Mouse (Mus musculus): Measurements from ENCODE around the gene C3ar1.

Gene C3ar1

DNA sequence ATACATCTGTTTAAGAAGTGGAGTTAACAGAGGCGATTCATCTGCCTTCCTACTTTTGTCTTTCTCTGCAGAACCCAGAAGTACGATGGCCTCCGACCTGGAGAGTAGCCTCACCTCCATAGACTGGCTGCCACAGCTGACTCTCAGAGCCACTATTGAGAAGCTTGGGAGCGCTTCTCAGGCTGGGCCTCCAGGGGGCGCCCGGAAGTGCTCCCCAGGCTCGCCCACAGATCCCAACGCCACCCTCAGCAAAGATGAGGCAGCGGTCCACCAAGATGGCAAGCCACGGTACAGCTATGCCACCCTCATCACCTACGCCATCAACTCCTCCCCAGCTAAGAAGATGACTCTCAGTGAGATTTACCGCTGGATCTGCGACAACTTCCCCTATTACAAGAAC, 27.9 kb downstream of the C3ar1 start:
- in situ Hi-C loops (cut with MboI, MseI), result loop anchor here (10.0 kb wide), 3 partner anchors 47 to 1907 kb away; partner anchors contain the start of genes Necap1 and Ptpn6

DNA sequence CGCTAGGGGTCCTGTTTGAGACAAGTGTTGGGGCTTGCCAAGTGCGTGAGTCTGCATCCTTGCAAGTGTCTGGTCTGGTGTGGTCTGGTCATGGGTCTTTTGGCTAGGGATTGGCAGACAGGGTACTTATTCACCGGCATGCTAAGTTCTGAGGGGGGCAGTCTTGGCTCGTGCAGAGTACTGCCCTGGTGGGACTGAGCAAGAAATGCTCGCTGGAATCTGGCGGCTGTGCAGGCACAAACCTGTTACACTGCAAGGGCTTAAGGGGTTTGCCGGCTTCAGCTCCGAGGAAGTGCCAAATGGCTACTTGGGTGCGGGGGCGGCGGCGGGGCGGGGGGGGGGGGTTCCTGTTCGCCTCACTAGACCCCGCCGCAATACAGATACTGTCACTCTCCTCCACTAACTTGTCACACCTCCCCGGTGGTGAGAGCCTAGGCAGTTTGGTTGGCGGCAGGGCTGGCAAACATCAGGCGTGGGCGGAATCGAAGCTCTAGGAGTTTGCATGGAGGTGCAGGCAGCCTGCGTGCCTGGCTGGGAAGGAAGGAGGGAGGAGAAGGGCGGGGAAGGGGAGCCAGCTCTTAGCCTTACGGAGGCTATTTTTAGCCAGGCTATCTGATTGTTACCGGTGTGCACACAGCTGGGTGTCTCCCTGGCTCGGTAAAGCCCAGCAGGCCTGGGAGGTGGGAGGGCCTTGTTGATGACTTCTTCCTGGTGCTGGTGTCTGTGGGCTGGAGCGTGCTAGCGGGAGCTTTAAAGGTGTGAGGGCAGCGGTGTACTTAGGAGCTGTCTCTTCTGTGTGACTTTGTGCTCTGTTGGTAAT, 29.8 kb downstream of the C3ar1 start:
- in situ Hi-C loops (cut with MboI, MseI), result loop anchor here (10.0 kb wide), 3 partner anchors 49 to 1909 kb away; partner anchors contain the start of genes Necap1 and Ptpn6

DNA sequence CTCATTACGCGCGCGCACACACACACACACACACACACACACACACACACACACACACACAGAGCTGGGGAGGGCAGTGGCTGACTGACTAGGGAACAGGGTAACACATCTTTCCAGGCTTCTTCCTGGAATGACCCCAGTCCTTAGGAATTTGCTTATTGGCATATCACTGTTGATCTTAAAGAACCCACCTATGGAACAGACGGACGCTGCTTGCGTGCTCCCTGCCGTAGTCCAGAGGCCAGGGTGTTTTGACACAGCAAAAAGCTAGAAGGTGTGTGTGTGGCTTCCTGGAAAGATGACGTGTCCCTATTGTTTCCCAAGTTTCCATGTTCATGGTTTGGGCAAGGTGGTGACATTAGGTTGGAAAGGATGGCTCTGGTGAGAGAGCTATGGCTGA, 30.8 kb downstream of the C3ar1 start:
- in situ Hi-C loops (cut with MboI, MseI), result loop anchor here (10.0 kb wide), 3 partner anchors 50 to 1910 kb away; partner anchors contain the start of genes Necap1 and Ptpn6

DNA sequence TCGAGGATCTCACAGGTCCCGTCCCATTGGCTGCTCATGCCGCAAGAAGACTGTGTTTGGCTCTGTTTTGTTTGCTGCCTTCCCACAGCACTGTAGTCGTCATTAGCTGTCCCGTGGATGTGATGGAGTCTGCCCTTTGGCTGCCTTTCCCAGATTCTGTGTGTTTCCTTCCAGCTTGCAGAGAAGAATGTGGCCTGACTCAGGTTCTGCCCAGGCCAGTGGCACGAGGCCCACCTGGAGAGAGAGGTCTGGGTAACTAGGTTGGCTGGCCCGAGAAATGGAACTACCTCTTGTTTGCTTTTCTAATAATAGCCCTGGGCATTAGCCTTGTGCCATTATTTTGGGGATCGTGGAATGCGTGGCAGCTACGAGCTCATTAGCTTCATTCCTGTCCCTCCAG, 31.9 kb downstream of the C3ar1 start:
- in situ Hi-C loops (cut with MboI, MseI), result loop anchor here (10.0 kb wide), 3 partner anchors 51 to 1911 kb away; partner anchors contain the start of genes Necap1 and Ptpn6

DNA sequence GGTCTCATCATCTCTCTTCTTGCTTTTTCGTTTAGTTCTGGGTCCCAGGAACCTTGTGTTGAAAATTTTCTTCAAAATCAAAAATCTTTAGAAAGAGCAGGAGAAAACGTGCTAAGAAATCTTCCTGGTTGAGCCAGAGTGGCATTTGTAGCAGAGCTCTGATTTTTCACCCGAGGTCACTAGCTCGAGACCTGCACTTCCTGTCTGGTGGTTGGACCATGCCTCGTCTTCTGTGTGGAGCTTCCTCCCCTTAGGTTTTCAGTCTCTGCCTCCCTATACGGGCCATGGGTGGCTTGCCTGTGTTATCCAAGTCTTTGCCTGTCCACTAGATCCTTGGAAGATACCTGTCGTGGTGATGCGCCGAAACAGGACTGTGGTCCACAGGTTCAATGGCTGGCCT, 34.1 kb downstream of the C3ar1 start:
- in situ Hi-C loops (cut with MboI, MseI), result loop anchor here (10.0 kb wide), 3 partner anchors 53 to 1913 kb away; partner anchors contain the start of genes Necap1 and Ptpn6

DNA sequence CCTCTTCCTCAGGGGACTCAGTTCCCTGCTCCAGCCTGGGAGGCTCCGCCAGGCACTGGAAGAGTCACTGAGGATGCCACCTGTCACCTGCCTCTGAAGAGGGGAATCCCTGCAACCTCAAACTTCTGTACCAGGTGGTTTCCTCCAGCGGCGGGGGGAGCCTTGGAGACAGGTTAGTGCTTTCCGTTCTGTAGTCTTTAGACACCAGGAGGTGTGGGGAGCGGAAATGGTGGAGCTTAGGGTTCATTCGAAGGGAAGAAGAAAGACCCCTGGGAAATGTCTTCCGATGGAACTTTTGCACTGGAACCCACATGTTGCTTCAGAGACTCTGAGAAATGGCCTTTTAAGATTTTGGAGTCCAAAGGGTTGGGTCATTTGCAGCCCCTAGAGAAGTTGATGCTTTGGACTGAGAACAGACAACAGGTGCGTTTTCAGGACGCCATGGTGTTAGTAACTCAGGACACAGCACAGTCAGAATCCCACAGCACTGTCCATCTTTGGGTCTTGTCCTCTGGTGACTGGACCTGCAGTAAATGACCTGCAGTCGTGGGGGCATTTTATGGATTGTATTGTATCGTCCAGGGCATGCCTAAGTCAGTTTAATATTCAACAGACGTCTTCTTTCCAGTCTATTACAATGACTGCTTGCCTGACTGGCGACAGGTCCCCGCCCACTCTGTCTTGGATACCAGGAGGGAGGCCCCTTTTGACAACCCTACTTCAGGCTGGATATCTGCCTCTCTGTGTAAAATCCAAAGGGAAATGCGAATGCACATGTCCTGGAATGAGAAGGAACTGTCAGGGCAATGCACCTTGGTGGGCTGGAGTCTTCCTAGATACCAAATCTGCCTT, 34.9 kb downstream of the C3ar1 start:
- in situ Hi-C loops (cut with MboI, MseI), result loop anchor here (10.0 kb wide), 3 partner anchors 54 to 1914 kb away; partner anchors contain the start of genes Necap1 and Ptpn6

DNA sequence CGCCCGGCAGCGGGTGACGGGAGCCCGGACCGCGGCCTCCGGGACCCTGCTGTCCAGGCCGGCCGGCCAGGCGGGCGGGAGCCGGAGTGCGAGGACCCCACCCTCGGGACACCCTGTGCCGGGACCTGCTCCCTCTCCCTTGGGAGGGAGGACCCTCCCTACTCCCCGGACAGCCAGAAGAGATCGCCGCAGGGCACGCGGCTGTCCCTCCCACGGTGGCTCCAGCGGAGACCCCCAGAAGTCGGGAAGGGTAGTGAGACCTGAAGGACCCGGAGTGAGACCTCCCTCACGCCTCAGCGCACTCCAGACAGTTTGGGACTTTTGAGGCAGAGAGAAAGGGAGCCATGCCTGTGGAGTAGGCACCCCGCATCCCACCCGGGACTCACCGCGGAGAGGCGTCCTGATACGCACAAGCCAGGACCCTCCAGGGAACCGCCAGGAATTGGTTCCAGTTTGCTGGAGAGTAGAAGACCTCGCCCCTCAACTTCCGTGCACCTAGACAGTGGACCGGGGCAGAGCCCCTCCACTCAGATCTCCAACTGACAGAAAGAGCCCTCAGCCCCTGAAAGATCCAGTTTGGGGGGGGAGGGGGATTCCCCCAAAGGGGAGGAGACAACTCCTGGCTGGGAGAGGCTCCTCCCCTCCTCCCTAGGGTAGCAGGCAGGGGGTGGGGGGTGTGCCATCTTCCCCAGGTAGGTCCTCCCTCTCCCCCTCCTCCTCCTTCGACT, 35.7 kb downstream of the C3ar1 start:
- in situ Hi-C loops (cut with MboI, MseI), result loop anchor here (10.0 kb wide), 3 partner anchors 55 to 1915 kb away; partner anchors contain the start of genes Necap1 and Ptpn6

DNA sequence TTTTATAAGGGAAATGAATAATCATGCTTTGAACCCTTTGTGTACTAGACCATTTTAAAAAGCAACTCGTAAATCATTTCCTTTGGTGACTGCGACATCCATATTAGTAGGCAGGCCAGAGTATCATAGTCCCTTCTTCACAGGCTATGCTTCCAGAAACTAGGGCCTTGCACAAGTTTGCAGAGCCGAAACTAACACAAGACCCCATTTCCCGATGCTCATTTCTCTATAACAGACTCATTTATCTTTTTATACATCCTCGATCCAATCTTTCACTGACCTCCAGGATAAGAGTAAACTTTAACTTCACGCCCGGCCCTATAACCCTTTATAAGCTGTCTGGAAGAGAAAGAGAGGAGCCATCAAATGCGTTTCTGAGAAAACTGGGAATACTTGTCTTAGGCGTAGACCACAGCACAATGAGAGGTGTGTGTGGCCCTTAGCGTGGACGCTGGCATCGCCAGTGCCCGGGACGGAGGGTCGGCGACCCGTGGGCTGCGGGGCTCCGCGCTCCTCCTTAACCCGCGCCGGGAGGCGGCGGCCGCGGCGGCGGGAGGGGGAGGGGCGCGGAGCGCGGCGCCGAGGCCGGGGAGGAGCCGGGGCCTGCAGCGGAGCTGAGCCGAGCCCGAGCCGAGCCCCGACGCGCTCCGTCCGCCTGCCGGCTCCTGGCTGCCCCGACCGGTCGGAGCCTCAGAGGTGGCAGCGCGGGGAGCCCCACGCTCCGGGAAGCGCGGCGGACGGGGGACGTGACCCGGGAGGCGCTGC, 36.5 kb downstream of the C3ar1 start, which contains the start of gene Foxj2:
Gene Foxj2, plus strand, starts transcription at position 609 of the 765 bp plus-strand sequence.
- in situ Hi-C loops (cut with MboI, MseI), result loop anchor here (10.0 kb wide), 3 partner anchors 55 to 1915 kb away; partner anchors contain the start of genes Necap1 and Ptpn6

DNA sequence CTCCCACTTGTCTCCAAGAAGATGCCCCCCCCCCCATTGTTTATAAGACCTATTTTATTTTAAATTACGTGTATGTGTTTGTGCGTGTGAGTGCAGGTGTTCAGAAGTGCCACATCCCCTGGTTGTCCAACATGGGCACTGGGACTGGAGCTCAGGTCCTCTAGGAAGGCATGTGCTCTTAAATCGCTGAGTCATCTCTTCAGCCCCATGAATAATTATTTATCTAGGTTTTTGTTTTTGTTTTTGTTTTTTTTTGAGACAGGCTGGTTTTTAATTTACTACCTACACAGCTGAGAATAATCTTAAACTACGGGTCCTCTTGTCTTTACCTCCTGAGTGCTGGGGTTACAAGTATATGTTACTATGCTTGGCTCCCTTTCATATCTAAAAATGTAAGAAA, 42.3 kb downstream of the C3ar1 start:
- in situ Hi-C loops (cut with MboI, MseI), result no loop called here

DNA sequence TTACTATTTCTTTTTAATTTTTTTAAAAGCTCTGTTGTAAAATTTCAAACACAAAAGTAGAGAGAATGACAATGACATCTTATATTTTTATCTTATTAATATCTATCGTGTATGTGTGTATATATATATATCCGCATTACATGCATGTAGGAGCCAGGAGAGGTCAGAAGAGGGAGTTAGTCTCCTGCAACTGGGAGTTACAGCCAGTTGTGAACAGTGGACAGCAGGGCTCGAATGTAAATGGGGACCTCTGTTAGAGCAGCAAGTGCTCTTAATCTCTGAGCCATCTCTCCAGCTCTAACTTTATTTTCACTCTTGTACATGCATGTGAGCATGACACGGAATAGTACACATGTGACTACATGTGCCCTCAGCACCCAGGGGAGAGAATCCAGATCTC, 43.2 kb downstream of the C3ar1 start:
- in situ Hi-C loops (cut with MboI, MseI), result no loop called here

DNA sequence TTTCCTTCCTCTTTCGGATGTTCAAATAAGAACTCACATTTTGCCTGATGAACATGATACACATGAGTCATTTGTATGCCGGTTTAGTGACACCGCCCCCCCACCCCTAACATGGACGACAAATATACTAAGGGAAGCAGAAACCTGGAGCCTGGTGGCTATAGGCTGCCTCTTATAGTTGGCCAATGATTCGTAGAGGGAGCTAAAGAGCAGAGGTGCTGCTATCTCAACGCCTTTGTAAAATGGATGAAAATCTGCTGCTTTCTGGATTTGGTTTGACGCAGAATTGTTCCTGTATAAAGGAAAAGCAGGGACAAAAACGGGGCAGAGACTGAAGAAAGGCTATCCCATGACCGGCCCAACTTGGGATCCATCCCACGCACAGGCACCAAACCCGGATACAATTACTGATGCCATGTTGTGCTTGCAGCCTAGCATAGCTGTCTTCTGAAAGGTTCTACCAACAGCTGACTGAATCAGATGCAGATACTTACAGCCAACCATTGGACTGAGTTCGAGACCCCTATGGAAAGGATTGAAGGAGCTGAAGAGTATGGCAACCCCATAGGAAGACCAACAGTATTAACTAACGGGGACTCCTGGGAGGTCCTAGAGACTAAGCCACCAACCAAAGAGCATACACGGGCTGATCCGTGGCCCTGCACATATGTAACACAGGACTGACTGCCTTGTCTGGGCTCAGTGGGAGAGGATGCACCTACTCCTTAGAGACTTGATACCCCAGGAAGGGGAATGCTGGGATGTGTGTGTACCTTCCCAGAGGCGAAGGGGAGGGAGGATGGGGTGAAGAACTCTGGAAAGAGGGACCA, 44.0 kb downstream of the C3ar1 start:
- in situ Hi-C loops (cut with MboI, MseI), result no loop called here

DNA sequence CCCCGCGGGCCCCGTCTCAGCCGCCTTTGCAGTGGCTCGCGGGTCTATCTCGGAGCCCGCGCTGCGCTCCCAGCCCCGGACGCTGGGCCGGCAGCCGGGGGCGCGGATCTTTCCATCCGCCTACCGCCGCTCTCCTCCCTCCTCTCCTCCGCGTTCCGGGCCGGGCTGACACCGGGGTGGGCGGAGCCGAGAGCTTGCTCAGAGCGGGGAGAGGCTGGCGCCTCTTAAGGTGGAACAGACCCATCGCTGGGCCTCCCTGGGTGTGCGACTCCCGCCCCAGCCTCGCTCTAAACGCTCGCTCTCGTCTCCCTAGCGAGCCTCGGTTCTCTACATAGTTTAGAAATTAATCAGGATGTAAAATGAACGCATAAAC, 44.7 kb downstream of the C3ar1 start:
- in situ Hi-C loops (cut with MboI, MseI), result no loop called here

DNA sequence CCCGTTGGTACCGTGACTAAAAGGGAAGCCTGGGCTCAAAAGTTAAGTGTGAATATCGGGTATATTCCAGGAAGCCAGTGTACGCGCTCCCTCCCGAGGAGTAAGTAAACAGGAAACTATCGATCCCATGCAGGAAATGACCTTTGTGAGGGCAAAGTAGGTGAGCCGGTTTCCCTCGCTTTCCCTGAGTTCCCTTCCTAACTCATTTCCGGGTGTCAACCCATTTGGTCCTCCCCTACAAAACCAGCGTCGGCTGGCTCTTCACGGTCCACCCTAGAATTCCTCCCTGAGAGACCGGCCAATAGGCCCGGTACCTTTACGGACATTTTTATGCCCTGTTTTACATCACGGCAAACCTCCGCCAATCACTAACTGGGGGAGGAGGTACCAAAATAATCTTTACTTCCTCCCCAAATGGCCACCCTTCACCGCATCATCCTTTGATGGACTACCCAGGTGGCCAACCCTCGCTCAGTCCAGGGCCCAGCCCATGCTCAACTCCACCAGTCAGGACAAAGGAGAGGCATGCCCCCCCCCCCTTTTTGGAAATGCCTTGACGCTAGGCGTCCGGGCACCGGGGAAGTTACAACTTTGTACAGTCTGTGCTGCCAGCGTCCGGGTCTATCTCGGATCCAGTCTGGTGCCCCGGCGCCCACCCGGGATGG, 45.2 kb downstream of the C3ar1 start:
- in situ Hi-C loops (cut with MboI, MseI), result no loop called here

DNA sequence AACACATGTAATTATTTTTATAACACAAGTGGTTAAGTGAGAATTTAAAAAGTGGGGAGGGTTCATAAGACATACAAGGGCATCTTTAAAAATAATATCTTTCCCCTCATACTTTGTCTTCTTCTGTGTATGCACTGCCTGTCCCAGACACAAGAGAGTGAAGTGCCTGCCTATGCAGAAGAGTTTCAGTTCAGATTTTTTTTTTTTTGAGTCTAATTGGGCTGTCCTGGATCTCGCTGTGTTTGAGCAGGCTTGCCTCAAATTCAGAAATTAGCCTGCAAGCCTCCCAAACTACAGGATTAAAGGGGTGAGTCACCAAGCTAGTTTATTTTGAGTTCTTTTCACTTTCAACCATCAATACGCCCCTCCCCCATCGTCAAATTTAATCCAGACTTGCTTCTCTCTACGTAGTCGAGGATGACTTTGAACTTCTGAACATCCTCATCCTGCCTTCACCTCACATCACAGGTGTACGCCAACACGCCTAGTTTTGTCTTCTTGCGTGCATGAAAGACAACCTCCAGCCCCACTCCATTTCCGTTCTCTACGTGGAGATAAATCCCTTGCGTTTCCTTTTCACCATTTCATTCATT, 45.8 kb downstream of the C3ar1 start:
- in situ Hi-C loops (cut with MboI, MseI), result no loop called here

DNA sequence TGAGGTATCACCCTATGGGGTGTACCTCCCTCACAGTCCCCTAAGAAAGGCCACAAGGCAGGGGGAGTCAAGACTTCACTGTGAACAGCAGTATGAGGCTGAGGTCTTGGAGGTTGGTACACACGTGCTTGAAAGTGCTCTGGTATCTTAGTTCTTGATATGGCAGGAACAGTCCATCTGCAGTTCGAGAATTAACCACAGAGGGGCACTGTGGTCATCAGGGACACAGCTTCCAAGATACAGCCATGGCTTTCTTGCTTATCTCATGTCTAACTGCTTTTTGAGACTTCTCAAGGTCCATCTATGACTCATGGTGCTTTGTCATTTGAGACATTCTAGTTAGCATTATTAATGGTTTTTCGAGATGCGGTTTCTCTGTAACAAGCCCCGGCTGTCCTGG, 51.5 kb downstream of the C3ar1 start:
- in situ Hi-C loops (cut with MboI, MseI), result no loop called here

DNA sequence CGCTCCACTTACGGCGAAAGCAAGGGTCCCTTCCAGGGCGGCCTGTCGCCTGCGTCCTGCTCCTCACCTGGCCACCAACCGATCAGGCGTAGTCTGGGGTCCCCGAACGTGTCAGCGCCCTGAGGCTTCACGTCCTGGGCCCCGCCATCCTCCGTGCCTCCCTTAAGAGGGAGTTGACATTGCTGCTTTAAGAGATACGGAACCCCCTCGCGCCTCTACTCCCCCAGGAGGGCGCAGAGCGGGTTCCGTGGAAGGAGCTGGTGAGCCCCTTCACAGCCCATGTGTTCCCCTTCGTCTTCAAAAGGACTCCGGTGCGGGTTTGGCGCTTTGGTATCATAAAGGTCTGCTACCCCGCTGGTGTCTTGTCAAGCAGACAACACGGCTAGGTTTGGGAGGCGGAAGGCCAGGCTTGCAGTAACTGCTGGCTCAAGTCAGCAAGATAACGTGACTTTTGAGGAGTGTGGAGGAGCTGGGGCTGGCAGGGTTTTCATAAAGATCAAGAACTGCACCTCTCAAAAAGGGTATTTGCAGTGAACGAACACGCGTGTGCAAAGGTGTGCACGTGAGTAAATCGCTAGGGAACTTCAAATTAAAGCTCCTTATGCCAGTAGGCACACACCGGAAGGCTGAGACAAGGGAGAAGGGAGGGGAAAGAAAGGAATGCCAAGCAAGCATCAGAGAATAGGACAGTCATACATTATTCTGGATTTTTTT, 54.0 kb downstream of the C3ar1 start:
- in situ Hi-C loops (cut with MboI, MseI), result no loop called here

DNA sequence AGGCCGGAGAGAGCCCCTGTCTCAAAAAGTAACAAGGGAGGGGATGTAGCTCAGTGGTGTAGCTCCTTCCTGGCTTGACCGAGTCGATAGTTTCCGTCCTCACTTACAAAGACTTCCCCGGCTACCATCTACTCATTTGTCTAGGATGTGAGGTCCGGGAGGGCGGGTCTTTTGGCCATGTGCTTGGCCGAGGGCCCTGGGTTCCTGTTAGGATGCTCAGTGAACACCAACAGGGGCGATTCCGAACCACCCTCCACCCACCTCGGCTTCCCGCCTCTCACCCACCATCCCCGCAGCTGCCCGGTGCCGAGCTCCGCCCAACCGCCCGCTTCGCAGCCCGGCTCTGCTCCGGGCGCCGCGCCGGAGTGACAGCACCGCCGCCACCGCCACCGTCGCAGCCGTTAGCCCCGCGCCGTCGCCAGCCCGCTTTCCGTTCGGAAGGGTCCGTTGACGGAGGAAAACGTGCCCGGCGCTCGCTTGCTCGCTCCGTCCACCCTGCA, 54.6 kb downstream of the C3ar1 start, which contains the start of gene Slc2a3:
Gene Slc2a3, minus strand, starts transcription at position 340 of the 500 bp plus-strand sequence.
- in situ Hi-C loops (cut with MboI, MseI), result no loop called here

Data from regulatory T cell (primary cell).